Mouse (Mus musculus): ENCODE data around the gene Shc3. TPM values are rescaled to one million over a fixed set of nuclear protein-coding genes. Genes with fewer than 3 reads are reported as not detected.

The Shc3 gene
- total and polyA plus RNA-seq, 3 experiments = not detected

GRCm38 (mm10) chr13:51408519-51409001 is 160.7 kb downstream of the Shc3 start, which contains the start of gene S1pr3:
Gene S1pr3 (plus strand): TSS chr13:51408639.
- H3K27me3 ChIP-seq (ENCODE audit: control insufficient read depth in 1 of 2, insufficient read depth in 2 of 2, low read length in 2 of 2) = no peaks in the 10 kb centered on the region
- no peak within 1 kb of the TSS for H3K9ac ChIP-seq (ENCODE audit: control insufficient read depth, low read depth, low read length, poor library complexity, severe bottlenecking)
- no peak for TF ChIP-seq ETS1 (IDR thresholded peaks at IDR 0.05; ENCODE audit: low read depth, low read length)
- TF ChIP-seq TCF12 (IDR thresholded peaks at IDR 0.05; ENCODE audit: low read depth, low read length) = no peak
- TF ChIP-seq ZMIZ1 (IDR thresholded peaks at IDR 0.05; ENCODE audit: low read depth, low read length) = no peak
- TF ChIP-seq MYC (IDR thresholded peaks at IDR 0.05; ENCODE audit: low read depth, low read length) = no peak
- no peak for TF ChIP-seq KAT2A (conservative IDR thresholded peaks at IDR 0.05; ENCODE audit: low read depth, low read length)
- no peak for TF ChIP-seq GABPA (IDR thresholded peaks at IDR 0.05; ENCODE audit: low read depth, low read length)
- TF ChIP-seq RAD21 (IDR thresholded peaks at IDR 0.05; ENCODE audit: low read depth, low read length) = no peak
- TF ChIP-seq NELFE (IDR thresholded peaks at IDR 0.05; ENCODE audit: low read depth, low read length) = no peak
- TF ChIP-seq UBTF (IDR thresholded peaks at IDR 0.05; ENCODE audit: borderline replicate concordance, insufficient read depth, low read depth, low read length) = no peak
- no peak for TF ChIP-seq CTCF (IDR thresholded peaks at IDR 0.05 in 2 of 3, conservative IDR thresholded peaks at IDR 0.05 in 1 of 3; ENCODE audit: control insufficient read depth in 1 of 3, insufficient read depth in 1 of 3, low read depth in 2 of 3, low read length in 3 of 3, poor library complexity in 1 of 3, severe bottlenecking in 1 of 3)
- TF ChIP-seq CHD2 (IDR thresholded peaks at IDR 0.05; ENCODE audit: low read length) = no peak
- no peak for TF ChIP-seq SIN3A (IDR thresholded peaks at IDR 0.05; ENCODE audit: low read length)
- no peak for TF ChIP-seq ZC3H11A (IDR thresholded peaks at IDR 0.05; ENCODE audit: low read depth, low read length)
- TF ChIP-seq MAFK (IDR thresholded peaks at IDR 0.05; ENCODE audit: borderline replicate concordance, low read depth, low read length) = no peak
- no peaks in the 10 kb centered on the region for H3K79me2 ChIP-seq (ENCODE audit: control insufficient read depth, insufficient read depth, low read length, poor library complexity)
- no peak within 1 kb of the TSS for H3K27ac ChIP-seq (ENCODE audit: control insufficient read depth, low read depth, low read length)
- H3K4me3 ChIP-seq (ENCODE audit: control insufficient read depth in 1 of 2, insufficient read depth in 1 of 2, low read depth in 2 of 2, low read length in 2 of 2) = no peak within 1 kb of the TSS
- H3K4me1 ChIP-seq (ENCODE audit: control insufficient read depth in 1 of 2, insufficient read depth in 2 of 2, low read length in 2 of 2) = no peaks in the 10 kb centered on the region
- DNase-seq (ENCODE audit: low read depth, low spot score) = no peak
- H3K36me3 ChIP-seq (ENCODE audit: control insufficient read depth in 1 of 2, insufficient read depth in 2 of 2, low read length in 2 of 2) = no peaks in the 10 kb centered on the region
- H3K9me3 ChIP-seq (replicated peaks; ENCODE audit: insufficient read depth, low read length) = no peaks in the 10 kb centered on the region

DNA sequence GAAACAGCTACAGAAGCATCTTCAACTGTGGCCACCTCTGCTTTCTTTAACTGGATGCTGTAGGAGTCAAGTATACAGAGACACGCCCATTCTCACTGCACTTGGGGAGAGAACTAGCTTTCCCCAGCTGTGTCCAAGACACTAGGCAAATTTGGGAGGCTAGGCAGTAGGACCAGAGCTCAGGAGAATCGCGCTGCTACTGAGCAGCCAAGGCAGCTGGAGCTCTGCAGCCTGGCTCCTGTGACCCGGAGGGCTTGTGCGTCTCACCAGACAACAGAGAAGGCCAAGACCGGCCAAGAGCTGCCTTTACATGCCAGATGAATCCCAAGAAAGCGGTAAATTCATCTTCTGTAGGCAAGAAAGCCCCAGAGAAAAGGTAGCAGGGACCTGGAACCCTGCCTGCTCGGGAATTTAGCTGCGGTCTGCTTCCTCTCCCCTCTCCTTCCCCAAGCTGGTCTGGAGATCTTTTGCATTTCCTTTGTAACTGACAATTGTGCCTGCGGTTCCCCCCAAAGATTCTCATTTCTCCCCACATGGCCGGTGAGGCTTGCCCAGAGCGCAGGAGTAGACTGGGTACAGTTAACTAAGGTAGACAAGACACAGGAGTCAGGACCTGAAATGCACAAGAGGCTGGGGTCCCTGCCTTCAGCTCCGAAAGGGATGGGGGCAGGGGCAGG is 161.5 kb downstream of the Shc3 start:
- no peak for DNase-seq (ENCODE audit: low read depth, low spot score)
- no peaks in the 10 kb centered on the region for H3K4me1 ChIP-seq (ENCODE audit: control insufficient read depth in 1 of 2, insufficient read depth in 2 of 2, low read length in 2 of 2)
- H3K9ac ChIP-seq (ENCODE audit: control insufficient read depth, low read depth, low read length, poor library complexity, severe bottlenecking) = no peak overlapping the region
- TF ChIP-seq ELF1 (IDR thresholded peaks at IDR 0.05; ENCODE audit: low read depth, low read length) = no peak
- TF ChIP-seq USF2 (IDR thresholded peaks at IDR 0.05; ENCODE audit: borderline replicate concordance in 1 of 2, insufficient read depth in 1 of 2, low read depth in 1 of 2, low read length in 2 of 2) = no peak
- TF ChIP-seq MAFK (IDR thresholded peaks at IDR 0.05; ENCODE audit: borderline replicate concordance, low read depth, low read length) = no peak
- TF ChIP-seq BHLHE40 (IDR thresholded peaks at IDR 0.05; ENCODE audit: borderline replicate concordance, low read depth, low read length) = no peak
- TF ChIP-seq NELFE (IDR thresholded peaks at IDR 0.05; ENCODE audit: low read depth, low read length) = no peak
- TF ChIP-seq GATA1 (IDR thresholded peaks at IDR 0.05; ENCODE audit: low read depth, low read length) = no peak
- TF ChIP-seq E2F4 (IDR thresholded peaks at IDR 0.05; ENCODE audit: borderline replicate concordance, low read depth, low read length) = no peak
- no peak for TF ChIP-seq HCFC1 (IDR thresholded peaks at IDR 0.05; ENCODE audit: low read depth, low read length)
- H3K9me3 ChIP-seq (replicated peaks; ENCODE audit: insufficient read depth, low read length) = no peaks in the 10 kb centered on the region
- no peaks in the 10 kb centered on the region for H3K79me2 ChIP-seq (ENCODE audit: control insufficient read depth, insufficient read depth, low read length, poor library complexity)
- no peaks in the 10 kb centered on the region for H3K36me3 ChIP-seq (ENCODE audit: control insufficient read depth in 1 of 2, insufficient read depth in 2 of 2, low read length in 2 of 2)
- no peak overlapping the region for H3K4me3 ChIP-seq (ENCODE audit: control insufficient read depth in 1 of 2, insufficient read depth in 1 of 2, low read depth in 2 of 2, low read length in 2 of 2)
- H3K27me3 ChIP-seq (ENCODE audit: control insufficient read depth in 1 of 2, insufficient read depth in 2 of 2, low read length in 2 of 2) = no peaks in the 10 kb centered on the region
- H3K27ac ChIP-seq (ENCODE audit: control insufficient read depth, low read depth, low read length) = no peak overlapping the region
